Mouse (Mus musculus) frontal cortex, postnatal 10 days (tissue): ENCODE results near the gene Tubgcp5.
"Not testable (repeated sequence)": the region's sequence is repeated elsewhere in the genome, so short reads cannot be mapped to it uniquely, and the experiment has no call there.

Source experiments
- DNase-seq, 2 experiments: peaks; one replicate each; pipeline ENCODE4 v3.0.0; 2022; ENCODE audit warnings: low spot score in 2 of 2, mixed read lengths in 1 of 2

Gene Tubgcp5

GRCm38 (mm10) chr7:55793952-55794603 lies at the start of gene Tubgcp5:
TSS of gene Tubgcp5 (plus strand) at chr7:55794154.
- DNase-seq, result peak; percentile 97 to 98

GRCm38 (mm10) chr7:55744566-55745220 lies 49.3 kb upstream of the Tubgcp5 start:
- DNase-seq, result peak; percentile 50 to 64

- no peak for DNase-seq
These were observed 43.1 kb upstream of the Tubgcp5 start for GRCm38 (mm10) chr7:55750841-55751240.

- DNase-seq, result no peak
These were observed 34.6 kb upstream of the Tubgcp5 start for GRCm38 (mm10) chr7:55759346-55759745.

- no peak for DNase-seq
These were observed 26.0 kb upstream of the Tubgcp5 start, which contains the start of gene Siglech for GRCm38 (mm10) chr7:55767926-55768325. TSS of gene Siglech (plus strand) at chr7:55768178.

- DNase-seq, result no peak
These were observed 13.9 kb upstream of the Tubgcp5 start for GRCm38 (mm10) chr7:55780011-55780410.

- DNase-seq, result no peak
These were observed 11.5 kb upstream of the Tubgcp5 start for GRCm38 (mm10) chr7:55782493-55782892.

GRCm38 (mm10) chr7:55784580-55784979 lies 9.4 kb upstream of the Tubgcp5 start:
- peak in 1 of 2 experiments; percentile 48 for DNase-seq

GRCm38 (mm10) chr7:55790586-55790985 lies 3.4 kb upstream of the Tubgcp5 start:
- not testable (repeated sequence) for DNase-seq

GRCm38 (mm10) chr7:55792280-55792679 lies 1.7 kb upstream of the Tubgcp5 start:
- no peak for DNase-seq

- no peak for DNase-seq
These were observed 560 bp upstream of the Tubgcp5 start for GRCm38 (mm10) chr7:55793236-55793951.

GRCm38 (mm10) chr7:55799981-55800380 lies 6.0 kb downstream of the Tubgcp5 start:
- DNase-seq, result no peak

GRCm38 (mm10) chr7:55809967-55810366 lies 16.0 kb downstream of the Tubgcp5 start:
- no peak for DNase-seq

GRCm38 (mm10) chr7:55824468-55824867 lies 30.5 kb downstream of the Tubgcp5 start:
- DNase-seq, result no peak

GRCm38 (mm10) chr7:55827551-55827950 lies 33.6 kb downstream of the Tubgcp5 start:
- no peak for DNase-seq

GRCm38 (mm10) chr7:55836877-55837276 lies 42.9 kb downstream of the Tubgcp5 start:
- DNase-seq, result no peak

- no peak for DNase-seq
These were observed 47.5 kb downstream of the Tubgcp5 start, which contains the start of gene Cyfip1 for GRCm38 (mm10) chr7:55841445-55841844. TSS of gene Cyfip1 (plus strand) at chr7:55841745.

GRCm38 (mm10) chr7:55841977-55842503 lies 48.1 kb downstream of the Tubgcp5 start:
- DNase-seq, result peak; percentile 77 to 85

- no peak for DNase-seq
These were observed 48.7 kb downstream of the Tubgcp5 start for GRCm38 (mm10) chr7:55842504-55843152.

GRCm38 (mm10) chr7:55846606-55847312 lies 52.8 kb downstream of the Tubgcp5 start:
- no peak for DNase-seq

GRCm38 (mm10) chr7:55849948-55850571 lies 56.1 kb downstream of the Tubgcp5 start:
- peak; percentile 24 to 65 for DNase-seq
